Mouse (Mus musculus): Measurements from ENCODE around the gene Csf1.

DNA sequence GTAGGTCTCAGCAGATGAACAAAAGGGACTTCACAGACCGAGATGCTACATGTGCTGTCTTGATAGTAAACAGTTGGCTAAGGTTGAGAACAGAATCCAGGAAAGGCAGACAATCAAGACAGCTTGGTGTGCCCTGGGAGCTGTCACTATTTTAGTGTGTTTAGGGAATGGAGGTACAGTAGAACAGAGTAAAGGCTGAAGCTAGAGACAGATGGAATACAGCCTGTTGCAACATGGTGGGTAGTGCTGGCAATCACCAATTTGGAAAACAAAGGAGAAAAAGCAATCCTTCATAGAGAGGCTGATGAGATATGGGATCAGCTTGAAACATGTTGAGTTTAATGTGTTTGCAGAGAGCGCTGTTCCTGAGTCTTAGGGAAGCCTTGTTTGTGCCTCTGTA lies 59.6 kb downstream of the Csf1 start:
- no peak for TF ChIP-seq POLR2A (IDR thresholded peaks at IDR 0.05; ENCODE audit: insufficient read depth, low read depth, low read length)
- no peak for TF ChIP-seq CTCF (IDR thresholded peaks at IDR 0.05; ENCODE audit: insufficient read depth, low read depth, low read length)

All from olfactory bulb, adult 2 months (tissue).